Mouse (Mus musculus): ENCODE results near the gene Dpf1. TPM values are rescaled to one million over a fixed set of nuclear protein-coding genes. Genes with fewer than 3 reads are reported as not detected.

The Dpf1 gene
- total RNA-seq, 2 experiments from 2014 or later = 107 to 120 TPM

GRCm38 (mm10) chr7:29287481-29287880 is 16.3 kb upstream of the Dpf1 start:
- DNase-seq (ENCODE audit: low spot score in 2 of 2) = no peak

- no peak for DNase-seq (ENCODE audit: low spot score in 2 of 2)
These were observed 15.7 kb upstream of the Dpf1 start for GRCm38 (mm10) chr7:29288079-29288478.

- DNase-seq (ENCODE audit: low spot score in 2 of 2) = peak in 1 of 2 experiments; percentile 59
These were observed 14.7 kb upstream of the Dpf1 start, which contains the start of gene Ppp1r14a for GRCm38 (mm10) chr7:29288942-29289638. TSS of gene Ppp1r14a (plus strand) at chr7:29289308.

- no peak for DNase-seq (ENCODE audit: low spot score in 2 of 2)
These were observed 13.9 kb upstream of the Dpf1 start for GRCm38 (mm10) chr7:29289856-29290255.

GRCm38 (mm10) chr7:29290691-29291485 is 12.9 kb upstream of the Dpf1 start:
- DNase-seq (ENCODE audit: low spot score in 2 of 2) = no peak

- no peak for DNase-seq (ENCODE audit: low spot score in 2 of 2)
These were observed 11.9 kb upstream of the Dpf1 start for GRCm38 (mm10) chr7:29291616-29292457.

- DNase-seq (ENCODE audit: low spot score in 2 of 2) = no peak
These were observed 11.2 kb upstream of the Dpf1 start for GRCm38 (mm10) chr7:29292458-29293098.

GRCm38 (mm10) chr7:29293131-29294065 is 10.4 kb upstream of the Dpf1 start:
- DNase-seq (ENCODE audit: low spot score in 2 of 2) = no peak

GRCm38 (mm10) chr7:29294111-29294761 is 9.5 kb upstream of the Dpf1 start:
- DNase-seq (ENCODE audit: low spot score in 2 of 2) = no peak

- no peak for DNase-seq (ENCODE audit: low spot score in 2 of 2)
These were observed 7.7 kb upstream of the Dpf1 start for GRCm38 (mm10) chr7:29295861-29296647.

GRCm38 (mm10) chr7:29296998-29297397 is 6.8 kb upstream of the Dpf1 start:
- no peak for DNase-seq (ENCODE audit: low spot score in 2 of 2)

GRCm38 (mm10) chr7:29301127-29301566 is 2.6 kb upstream of the Dpf1 start:
- DNase-seq (ENCODE audit: low spot score in 2 of 2) = peak; percentile 67 to 80

- DNase-seq (ENCODE audit: low spot score in 2 of 2) = no peak
These were observed 1.1 kb upstream of the Dpf1 start for GRCm38 (mm10) chr7:29302641-29303040.

GRCm38 (mm10) chr7:29304463-29305262 is 912 bp downstream of the Dpf1 start:
- DNase-seq (ENCODE audit: low spot score in 2 of 2) = no peak

- DNase-seq (ENCODE audit: low spot score in 2 of 2) = no peak
These were observed 1.7 kb downstream of the Dpf1 start for GRCm38 (mm10) chr7:29305263-29305988.

GRCm38 (mm10) chr7:29306108-29306507 is 2.4 kb downstream of the Dpf1 start:
- DNase-seq (ENCODE audit: low spot score in 2 of 2) = no peak

GRCm38 (mm10) chr7:29306619-29307018 is 2.9 kb downstream of the Dpf1 start:
- no peak for DNase-seq (ENCODE audit: low spot score in 2 of 2)

Measured in left cerebral cortex, adult 18-20 months (tissue).